Mouse (Mus musculus): ENCODE measurements around the gene Slc25a24. TPM values are rescaled to one million over a fixed set of nuclear protein-coding genes. Genes with fewer than 3 reads are reported as not detected.

Slc25a24 gene
- total RNA-seq (2021) (1 to 10 TPM; 5.7 to 7.4 TPM), polyA plus RNA-seq (2012; rRNA removed) (1.9 and 3.3 TPM in 2 replicates)
- long read RNA-seq, result 0 reads

GRCm38 (mm10) chr3:109122641-109123530 is at the start of gene Slc25a24:
TSS of gene Slc25a24 (plus strand) at chr3:109123149.
- Histone ChIP-seq H3K27ac (peak within 1 kb of the TSS; percentile 92), H3K36me3 (ENCODE audit: control insufficient read depth, insufficient read depth, low read length) (peaks cover 4% of the 10 kb centered on the region), H3K9ac (ENCODE audit: low read depth, low read length) (peak within 1 kb of the TSS; percentile 100), H3K4me3 (peak within 1 kb of the TSS; percentile 88), H3K4me1 (ENCODE audit: control insufficient read depth, insufficient read depth, low read length) (peaks cover 5% of the 10 kb centered on the region), H3K27me3 (ENCODE audit: control insufficient read depth, insufficient read depth, low read length) (no peaks in the 10 kb centered on the region), H3K79me2 (replicated peaks; ENCODE audit: control insufficient read depth, insufficient read depth, low read length) (no peaks in the 10 kb centered on the region)
- intact Hi-C loops (cut with DNase I), result loop anchor here (10.0 kb wide), 1 partner anchor 98 kb away; the partner anchor contains the start of gene Fam102b
- WGBS, result 2% methylated on average over 36 of the region's 49 CpGs
- no peak for TF ChIP-seq EP300 (IDR thresholded peaks at IDR 0.05; ENCODE audit: insufficient read depth, low read depth, low read length)
- TF ChIP-seq CTCF (IDR thresholded peaks at IDR 0.05), result no peak
- TF ChIP-seq POLR2A (IDR thresholded peaks at IDR 0.05; ENCODE audit: insufficient read depth, low read depth, low read length), result no peak; the same call in 1 of the 2 replicates
- DNase-seq, result peak; percentile 73 to 77

- WGBS, result 96% methylated on average over 17 of the region's 17 CpGs
These were observed 42.8 kb upstream of the Slc25a24 start, which contains the start of gene Slc25a54 for GRCm38 (mm10) chr3:109080169-109080568. TSS of gene Slc25a54 (plus strand) at chr3:109080469.

GRCm38 (mm10) chr3:109084418-109084817 is 38.5 kb upstream of the Slc25a24 start:
- Histone ChIP-seq H3K79me2 (replicated peaks; ENCODE audit: control insufficient read depth, insufficient read depth, low read length) (no peaks in the 10 kb centered on the region), H3K4me3 (no peak overlapping the region), H3K4me1 (ENCODE audit: control insufficient read depth, insufficient read depth, low read length) (no peaks in the 10 kb centered on the region), H3K27me3 (ENCODE audit: control insufficient read depth, insufficient read depth, low read length) (no peaks in the 10 kb centered on the region), H3K27ac (no peak overlapping the region), H3K9ac (ENCODE audit: low read depth, low read length) (no peak overlapping the region), H3K36me3 (ENCODE audit: control insufficient read depth, insufficient read depth, low read length) (no peaks in the 10 kb centered on the region)
- TF ChIP-seq POLR2A (IDR thresholded peaks at IDR 0.05; ENCODE audit: insufficient read depth, low read depth, low read length) (no peak), EP300 (IDR thresholded peaks at IDR 0.05; ENCODE audit: insufficient read depth, low read depth, low read length) (no peak), CTCF (IDR thresholded peaks at IDR 0.05) (no peak)
- intact Hi-C loops (cut with DNase I), result no loop called here
- no peak for DNase-seq
- 88% methylated on average over 2 of the region's 2 CpGs for WGBS

More at GRCm38 (mm10) chr3:109080169-109080568, 42.8 kb upstream of the Slc25a24 start, which contains the start of gene Slc25a54:
- no peak for DNase-seq
- Histone ChIP-seq H3K4me3 (no peak within 1 kb of the TSS), H3K79me2 (replicated peaks; ENCODE audit: control insufficient read depth, insufficient read depth, low read length) (no peaks in the 10 kb centered on the region), H3K9ac (ENCODE audit: low read depth, low read length) (no peak within 1 kb of the TSS), H3K27ac (no peak within 1 kb of the TSS), H3K4me1 (ENCODE audit: control insufficient read depth, insufficient read depth, low read length) (no peaks in the 10 kb centered on the region), H3K27me3 (ENCODE audit: control insufficient read depth, insufficient read depth, low read length) (no peaks in the 10 kb centered on the region), H3K36me3 (ENCODE audit: control insufficient read depth, insufficient read depth, low read length) (no peaks in the 10 kb centered on the region)
- intact Hi-C loops (cut with DNase I), result no loop called here
- TF ChIP-seq CTCF (IDR thresholded peaks at IDR 0.05), result no peak
- TF ChIP-seq EP300 (IDR thresholded peaks at IDR 0.05; ENCODE audit: insufficient read depth, low read depth, low read length), result no peak
- no peak for TF ChIP-seq POLR2A (IDR thresholded peaks at IDR 0.05; ENCODE audit: insufficient read depth, low read depth, low read length)

GRCm38 (mm10) chr3:109088460-109088859 is 34.5 kb upstream of the Slc25a24 start:
- Histone ChIP-seq H3K4me1 (ENCODE audit: control insufficient read depth, insufficient read depth, low read length) (no peaks in the 10 kb centered on the region), H3K27ac (no peak overlapping the region), H3K27me3 (ENCODE audit: control insufficient read depth, insufficient read depth, low read length) (no peaks in the 10 kb centered on the region), H3K36me3 (ENCODE audit: control insufficient read depth, insufficient read depth, low read length) (no peaks in the 10 kb centered on the region), H3K79me2 (replicated peaks; ENCODE audit: control insufficient read depth, insufficient read depth, low read length) (no peaks in the 10 kb centered on the region), H3K9ac (ENCODE audit: low read depth, low read length) (no peak overlapping the region), H3K4me3 (no peak overlapping the region)
- no peak for TF ChIP-seq POLR2A (IDR thresholded peaks at IDR 0.05; ENCODE audit: insufficient read depth, low read depth, low read length)
- intact Hi-C loops (cut with DNase I), result no loop called here
- 31% methylated on average over 2 of the region's 2 CpGs for WGBS
- DNase-seq, result no peak

- no peak overlapping the region for H3K27ac ChIP-seq
- no peak for TF ChIP-seq POLR2A (IDR thresholded peaks at IDR 0.05; ENCODE audit: insufficient read depth, low read depth, low read length)
- no peak for TF ChIP-seq EP300 (IDR thresholded peaks at IDR 0.05; ENCODE audit: insufficient read depth, low read depth, low read length)
These were observed 18.2 kb upstream of the Slc25a24 start for GRCm38 (mm10) chr3:109104702-109105101.

GRCm38 (mm10) chr3:109117136-109117535 is 5.8 kb upstream of the Slc25a24 start:
- Histone ChIP-seq H3K27ac (no peak overlapping the region), H3K9ac (ENCODE audit: low read depth, low read length) (no peak overlapping the region), H3K36me3 (ENCODE audit: control insufficient read depth, insufficient read depth, low read length) (no peaks in the 10 kb centered on the region), H3K27me3 (ENCODE audit: control insufficient read depth, insufficient read depth, low read length) (no peaks in the 10 kb centered on the region), H3K4me3 (no peak overlapping the region), H3K4me1 (ENCODE audit: control insufficient read depth, insufficient read depth, low read length) (no peaks in the 10 kb centered on the region), H3K79me2 (replicated peaks; ENCODE audit: control insufficient read depth, insufficient read depth, low read length) (no peaks in the 10 kb centered on the region)
- DNase-seq, result no peak
- no peak for TF ChIP-seq POLR2A (IDR thresholded peaks at IDR 0.05; ENCODE audit: insufficient read depth, low read depth, low read length)
- TF ChIP-seq CTCF (IDR thresholded peaks at IDR 0.05), result no peak
- no peak for TF ChIP-seq EP300 (IDR thresholded peaks at IDR 0.05; ENCODE audit: insufficient read depth, low read depth, low read length)
- intact Hi-C loops (cut with DNase I), result no loop called here

More at GRCm38 (mm10) chr3:109104702-109105101, 18.2 kb upstream of the Slc25a24 start:
- intact Hi-C loops (cut with DNase I), result no loop called here
- Histone ChIP-seq H3K9ac (ENCODE audit: low read depth, low read length) (no peak overlapping the region), H3K36me3 (ENCODE audit: control insufficient read depth, insufficient read depth, low read length) (no peaks in the 10 kb centered on the region), H3K27me3 (ENCODE audit: control insufficient read depth, insufficient read depth, low read length) (no peaks in the 10 kb centered on the region; the same call in 1 of the 2 replicates), H3K4me3 (no peak overlapping the region), H3K4me1 (ENCODE audit: control insufficient read depth, insufficient read depth, low read length) (no peaks in the 10 kb centered on the region), H3K79me2 (replicated peaks; ENCODE audit: control insufficient read depth, insufficient read depth, low read length) (no peaks in the 10 kb centered on the region)
- DNase-seq, result no peak
- 61% methylated on average over 8 of the region's 8 CpGs for WGBS

Data from heart, adult 2 months (tissue).